In the genomic region with DNA sequence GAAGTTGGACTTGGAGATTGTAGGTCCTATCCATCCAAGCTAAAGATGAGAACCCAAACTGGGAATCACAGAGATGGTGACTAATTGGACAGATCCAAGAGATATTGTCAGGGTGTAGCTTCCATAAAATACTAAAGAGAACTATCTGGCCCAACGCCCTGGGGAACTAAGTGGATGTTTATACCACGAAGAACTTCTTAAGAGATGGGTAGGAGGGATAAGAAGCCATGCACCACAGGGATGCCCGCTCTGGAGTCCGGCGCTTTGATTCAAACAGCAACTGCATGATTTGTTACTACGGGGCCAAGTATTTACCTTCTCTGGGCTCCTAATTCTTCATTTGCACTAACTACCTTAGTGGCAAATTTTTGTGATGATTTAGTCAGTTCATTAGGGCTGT, we compare ENCODE assay signal across 8 mouse cellular contexts. TPM values are rescaled to one million over a fixed set of nuclear protein-coding genes. Genes with fewer than 3 reads are reported as not detected.
DNase-seq lines count a peak whose midpoint lies in the region; ATAC-seq and TF ChIP-seq lines count a peak whose summit lies in the region.

No protein-coding gene starts in this region.

- 5% methylated on average over 6 of the region's 6 CpGs for WGBS in embryonic facial prominence, embryonic 12.5 days
- under 1% methylated on average over 6 of the region's 6 CpGs for WGBS in hindbrain, embryonic 16.5 days
- whole genome bisulfite sequencing in midbrain, embryonic 13.5 days, result 4% methylated on average over 6 of the region's 6 CpGs

- H3K4me3 ChIP-seq in left cerebral cortex, adult 2 months, result peak overlapping the region; percentile 72
- H3K4me3 ChIP-seq in embryonic facial prominence, embryonic 12.5 days, result peak overlapping the region; percentile 72
- peak overlapping the region; percentile 86 for H3K4me3 ChIP-seq in hindbrain, embryonic 16.5 days (ENCODE audit: low read length)
- peak overlapping the region; percentile 66 for H3K4me3 ChIP-seq in midbrain, embryonic 13.5 days (replicated peaks)

- H3K27me3 ChIP-seq in embryonic facial prominence, embryonic 12.5 days, result no peaks in the 10 kb centered on the region
- H3K27me3 ChIP-seq in hindbrain, embryonic 16.5 days (replicated peaks; ENCODE audit: control insufficient read depth, insufficient read depth, low read length), result no peaks in the 10 kb centered on the region
- H3K27me3 ChIP-seq in midbrain, embryonic 13.5 days, result no peaks in the 10 kb centered on the region

- no peak for TF ChIP-seq CTCF in left cerebral cortex, adult 2 months (IDR thresholded peaks at IDR 0.05)

- DNase-seq in left cerebral cortex, adult 2 months (ENCODE audit: extremely low spot score in 1 of 2, low spot score in 2 of 2), result no peak
- no peak for DNase-seq in left cerebral cortex, postnatal 14 days (ENCODE audit: low spot score in 2 of 2)
- DNase-seq in B cell, adult 2 months, result no peak
- no peak for DNase-seq in yolk sac, embryonic 10.5 days (ENCODE audit: low spot score)
- no peak for DNase-seq in right cerebral cortex, postnatal 4 days

- peak overlapping the region; percentile 59 for H3K4me2 ChIP-seq in embryonic facial prominence, embryonic 12.5 days (replicated peaks)
- H3K4me2 ChIP-seq in hindbrain, embryonic 16.5 days (ENCODE audit: low read length), result peak overlapping the region; percentile 73
- peak overlapping the region; percentile 69 for H3K4me2 ChIP-seq in midbrain, embryonic 13.5 days (replicated peaks)

- H3K9ac ChIP-seq in embryonic facial prominence, embryonic 12.5 days, result peak overlapping the region; percentile 73
- H3K9ac ChIP-seq in hindbrain, embryonic 16.5 days (ENCODE audit: low read depth, low read length), result peak overlapping the region; percentile 95
- H3K9ac ChIP-seq in midbrain, embryonic 13.5 days (replicated peaks), result peak overlapping the region; percentile 82

- ATAC-seq in embryonic facial prominence, embryonic 12.5 days (ENCODE audit: insufficient number of reproducible peaks, insufficient read depth, low FRiP score, low TSS enrichment), result no peak
- peak; percentile 48 for ATAC-seq in hindbrain, embryonic 16.5 days
- ATAC-seq in midbrain, embryonic 13.5 days, result peak; percentile 57

- peak overlapping the region; percentile 75 for H3K27ac ChIP-seq in left cerebral cortex, adult 2 months
- H3K27ac ChIP-seq in embryonic facial prominence, embryonic 12.5 days, result no peak overlapping the region
- peak overlapping the region; percentile 84 for H3K27ac ChIP-seq in hindbrain, embryonic 16.5 days (ENCODE audit: low read depth, low read length)
- H3K27ac ChIP-seq in midbrain, embryonic 13.5 days, result peak overlapping the region; percentile 74

- intact Hi-C loops in left cerebral cortex, adult 2 months (cut with DNase I), result no loop called here
- intact Hi-C loops in left cerebral cortex, postnatal 14 days (cut with DNase I), result no loop called here

- H3K9me3 ChIP-seq in embryonic facial prominence, embryonic 12.5 days, result no peaks in the 10 kb centered on the region
- H3K9me3 ChIP-seq in hindbrain, embryonic 16.5 days (ENCODE audit: control insufficient read depth, low read length), result no peaks in the 10 kb centered on the region
- no peaks in the 10 kb centered on the region for H3K9me3 ChIP-seq in midbrain, embryonic 13.5 days

- H3K4me1 ChIP-seq in embryonic facial prominence, embryonic 12.5 days, result 0 out of 2 replicates have a peak, but pooled peaks cover 6% of the 10 kb centered on the region
- H3K4me1 ChIP-seq in hindbrain, embryonic 16.5 days (ENCODE audit: control insufficient read depth, insufficient read depth, low read depth, low read length), result peaks cover 7% of the 10 kb centered on the region
- H3K4me1 ChIP-seq in midbrain, embryonic 13.5 days (replicated peaks), result peaks cover 11% of the 10 kb centered on the region

- no peaks in the 10 kb centered on the region for H3K36me3 ChIP-seq in embryonic facial prominence, embryonic 12.5 days
- H3K36me3 ChIP-seq in hindbrain, embryonic 16.5 days (ENCODE audit: control insufficient read depth, insufficient read depth, low read length), result no peaks in the 10 kb centered on the region; the same call in 1 of the 2 replicates
- no peaks in the 10 kb centered on the region for H3K36me3 ChIP-seq in midbrain, embryonic 13.5 days

RNA-seq across cellular contexts. Expression of gene Bbs7, which starts 0.6 kb away (rescaled TPM):
- total RNA-seq in left cerebral cortex, adult 2 months (2021), result 10 to 100 TPM; 14.1 to 18.5 TPM
- 10 to 100 TPM; 12.9 to 13.9 TPM for total RNA-seq in left cerebral cortex, postnatal 14 days (2021)
- polyA plus RNA-seq in embryonic facial prominence, embryonic 12.5 days (2016; fragmentation: Nextera tagmentation; extraction: Ambion mirVana), result 18.0 and 20.2 TPM in 2 replicates
- polyA plus RNA-seq in hindbrain, embryonic 16.5 days (2015; fragmentation: Nextera tagmentation; extraction: Ambion mirVana), result 23.7 and 25.4 TPM in 2 replicates
- polyA plus RNA-seq in midbrain, embryonic 13.5 days (2015; fragmentation: Nextera tagmentation; extraction: Ambion mirVana), result 22.1 and 22.3 TPM in 2 replicates

RNA-seq across cellular contexts. Expression of gene Ccna2, which starts 40.7 kb away (rescaled TPM):
- total RNA-seq in left cerebral cortex, adult 2 months (2021), result 1 to 10 TPM in 1 of 2 experiments, under 1 TPM in 1; 0.63 to 1.1 TPM
- 1 to 10 TPM; 2.2 TPM for total RNA-seq in left cerebral cortex, postnatal 14 days (2021)
- polyA plus RNA-seq in embryonic facial prominence, embryonic 12.5 days (2016; fragmentation: Nextera tagmentation; extraction: Ambion mirVana), result 171 and 188 TPM in 2 replicates
- polyA plus RNA-seq in hindbrain, embryonic 16.5 days (2015; fragmentation: Nextera tagmentation; extraction: Ambion mirVana), result 33.8 and 39.4 TPM in 2 replicates
- polyA plus RNA-seq in midbrain, embryonic 13.5 days (2015; fragmentation: Nextera tagmentation; extraction: Ambion mirVana), result 84.2 and 84.5 TPM in 2 replicates
